Mouse (Mus musculus) stomach, postnatal 0 days (tissue): ENCODE data around the gene Sult1b1. TPM values are rescaled to one million over a fixed set of nuclear protein-coding genes. Genes with fewer than 3 reads are reported as not detected.
A peak's percentile ranks its signal among the peaks of the same experiment; 100 is the strongest.

Experiments used
- ATAC-seq: fragments of 200-750 bp; cut with Nextera tagmentation; 2 replicates; pipeline ENCODE4 v1.8.0; 2017; ENCODE audit not compliant: low FRiP score, low TSS enrichment
- DNase-seq: peaks from one replicate; pipeline ENCODE4 v3.0.0-alpha.2; 2016; ENCODE audit warnings: low spot score
- H3K27ac ChIP-seq: fragments of 300-500 bp; sonication (generic); replicated peaks from 2 replicates; pipeline ENCODE4 v1.5.1; 2014; ENCODE audit warnings: mild to moderate bottlenecking, control low read depth
- H3K27me3 ChIP-seq: fragments of 300-500 bp; sonication (generic); 2 replicates; pipeline ENCODE4 v1.6.1; 2014; ENCODE audit warnings: low read length; ENCODE audit not compliant: control insufficient read depth, insufficient read depth
- H3K36me3 ChIP-seq: fragments of 300-500 bp; sonication (generic); 2 replicates; pipeline ENCODE4 v1.6.1; 2014; ENCODE audit warnings: low read length, mixed read lengths; ENCODE audit not compliant: control insufficient read depth, insufficient read depth
- H3K4me1 ChIP-seq: fragments of 300-500 bp; sonication (generic); replicated peaks from 2 replicates; pipeline ENCODE4 v1.6.1; 2014; ENCODE audit warnings: antibody characterized with exemption; ENCODE audit not compliant: control insufficient read depth, insufficient read depth
- H3K4me2 ChIP-seq: fragments of 300-500 bp; sonication (generic); replicated peaks from 2 replicates; pipeline ENCODE4 v1.6.1; 2014; ENCODE audit warnings: low read depth, mild to moderate bottlenecking, control low read depth, moderate library complexity
- H3K4me3 ChIP-seq: fragments of 300-500 bp; sonication (generic); 2 replicates; pipeline ENCODE4 v1.5.1; 2014; ENCODE audit warnings: low read depth, low read length, control low read depth
- H3K9ac ChIP-seq: fragments of 300-500 bp; sonication (generic); 2 replicates; pipeline ENCODE4 v1.6.1; 2014; ENCODE audit warnings: mild to moderate bottlenecking, low read length, control low read depth, mixed read lengths
- H3K9me3 ChIP-seq: fragments of 300-500 bp; sonication (generic); 2 replicates; pipeline ENCODE4 v1.6.1; 2016; ENCODE audit warnings: low read length; ENCODE audit not compliant: control insufficient read depth
- CTCF ChIP-seq: IDR thresholded peaks from 2 replicates; pipeline ENCODE4 v1.5.1; 2016; ENCODE audit warnings: antibody characterized with exemption, low read depth, mild to moderate bottlenecking, moderate library complexity
- EP300 ChIP-seq: optimal IDR thresholded peaks from 2 replicates; pipeline ENCODE3; 2016; ENCODE audit warnings: antibody characterized with exemption
- WGBS: fragments of 180-500 bp; shearing (Covaris S2); extraction: QIAGEN DNeasy Blood & Tissue Kit; methylation state at CpG from one replicate; pipeline ENCODE4 v1.1.7; 2014; 5-methylcytosine and 5-hydroxymethylcytosine counted together
- polyA plus RNA-seq: library from polyadenylated mRNA; unstranded; fragments of >200 nt; fragmentation: Nextera tagmentation; extraction: Ambion mirVana; gene quantifications from 2 replicates; pipeline ENCODE4 v1.2.1, GENCODE M21; 2015

The Sult1b1 gene
- polyA plus RNA-seq, 1 experiment from 2014 or later = 79.9 TPM

DNA sequence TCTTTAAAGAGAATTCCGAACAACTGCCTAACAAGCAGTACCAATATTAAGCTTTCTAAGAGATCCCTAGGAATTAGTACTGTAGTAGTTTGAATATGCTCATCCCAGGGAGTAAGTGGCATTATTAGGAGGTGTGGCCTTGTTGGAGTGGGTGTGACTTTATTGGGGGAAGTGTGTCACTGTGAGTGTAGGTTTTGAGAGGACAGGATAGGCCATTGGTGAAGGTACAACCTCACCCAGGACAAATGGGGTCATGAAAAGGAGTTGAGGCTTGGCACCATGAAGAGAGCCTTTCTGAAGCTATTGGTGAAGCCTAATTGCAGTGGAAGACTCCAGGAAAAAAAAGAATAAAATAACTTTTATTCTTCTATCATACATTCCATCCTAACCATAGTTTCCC is 29.3 kb upstream of the Sult1b1 start:
- Histone ChIP-seq H3K9me3 (no peaks in the 10 kb centered on the region), H3K27me3 (no peaks in the 10 kb centered on the region), H3K4me2 (no peak overlapping the region), H3K36me3 (no peaks in the 10 kb centered on the region), H3K9ac (no peak overlapping the region), H3K4me3 (no peak overlapping the region), H3K4me1 (no peaks in the 10 kb centered on the region), H3K27ac (no peak overlapping the region)
- DNase-seq (no peak), ATAC-seq (no peak)
- 75% methylated on average over 1 of the region's 1 CpGs for WGBS
- no peak for TF ChIP-seq CTCF
- TF ChIP-seq EP300 = no peak

- no peaks in the 10 kb centered on the region for H3K9me3 ChIP-seq
- H3K9ac ChIP-seq = no peak overlapping the region
- TF ChIP-seq EP300 (no peak), CTCF (no peak)
- H3K4me3 ChIP-seq = no peak overlapping the region
- H3K36me3 ChIP-seq = no peaks in the 10 kb centered on the region
- no peaks in the 10 kb centered on the region for H3K4me1 ChIP-seq
- DNase-seq (no peak), ATAC-seq (peak; percentile 71; the same call in 1 of the 2 replicates)
- no peak overlapping the region for H3K27ac ChIP-seq
- H3K4me2 ChIP-seq = no peak overlapping the region
- no peaks in the 10 kb centered on the region for H3K27me3 ChIP-seq
These were observed 25.0 kb upstream of the Sult1b1 start for GRCm38 (mm10) chr5:87562966-87563365.

DNA sequence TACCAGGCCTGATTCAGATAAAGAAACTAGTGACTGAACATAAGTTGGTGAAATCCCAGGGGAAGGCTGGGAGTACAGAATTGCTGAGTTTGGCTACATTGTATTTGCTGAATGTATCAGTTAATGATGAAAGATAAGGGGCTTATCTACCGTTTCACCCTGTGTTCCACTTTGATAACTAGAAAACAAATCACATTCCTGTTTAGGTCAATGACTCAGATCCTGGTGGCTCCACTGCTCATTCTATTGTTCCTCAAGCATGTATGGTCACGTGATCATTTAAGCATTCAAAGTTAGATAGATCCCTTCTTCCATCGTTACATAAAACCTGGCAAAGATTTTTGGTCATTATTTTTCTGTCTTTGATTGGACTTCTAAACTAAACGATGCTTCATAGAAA is 24.5 kb upstream of the Sult1b1 start:
- Histone ChIP-seq H3K27me3 (no peaks in the 10 kb centered on the region), H3K27ac (no peak overlapping the region), H3K9me3 (no peaks in the 10 kb centered on the region), H3K4me1 (no peaks in the 10 kb centered on the region), H3K9ac (no peak overlapping the region), H3K4me3 (no peak overlapping the region), H3K4me2 (no peak overlapping the region), H3K36me3 (no peaks in the 10 kb centered on the region)
- TF ChIP-seq CTCF (no peak), EP300 (no peak)
- ATAC-seq (peak; percentile 54; the same call in 1 of the 2 replicates), DNase-seq (no peak)
- 55% methylated on average over 4 of the region's 4 CpGs for WGBS

- Histone ChIP-seq H3K36me3 (no peaks in the 10 kb centered on the region), H3K27me3 (no peaks in the 10 kb centered on the region), H3K4me3 (no peak overlapping the region), H3K9ac (no peak overlapping the region), H3K27ac (no peak overlapping the region), H3K4me1 (no peaks in the 10 kb centered on the region), H3K9me3 (no peaks in the 10 kb centered on the region), H3K4me2 (no peak overlapping the region)
- DNase-seq (peak; percentile 22), ATAC-seq (no peak)
- WGBS = 73% methylated on average over 5 of the region's 5 CpGs
- TF ChIP-seq EP300 (no peak), CTCF (peak; percentile 57)
These were observed 22.1 kb upstream of the Sult1b1 start for GRCm38 (mm10) chr5:87560145-87560544.

- Histone ChIP-seq H3K9me3 (no peaks in the 10 kb centered on the region), H3K9ac (no peak overlapping the region), H3K4me2 (no peak overlapping the region), H3K36me3 (no peaks in the 10 kb centered on the region), H3K27me3 (no peaks in the 10 kb centered on the region), H3K4me3 (no peak overlapping the region), H3K4me1 (no peaks in the 10 kb centered on the region), H3K27ac (no peak overlapping the region)
- TF ChIP-seq EP300 = no peak
- peak; percentile 54 for TF ChIP-seq CTCF
- ATAC-seq = no peak
- no peak for DNase-seq
- 45% methylated on average over 1 of the region's 1 CpGs for WGBS
These were observed 12.9 kb upstream of the Sult1b1 start for GRCm38 (mm10) chr5:87550935-87551334.

- Histone ChIP-seq H3K36me3 (no peaks in the 10 kb centered on the region), H3K9me3 (no peaks in the 10 kb centered on the region), H3K4me2 (no peak overlapping the region; the same call in 1 of the 2 replicates), H3K4me3 (no peak overlapping the region), H3K9ac (no peak overlapping the region), H3K4me1 (no peaks in the 10 kb centered on the region), H3K27me3 (no peaks in the 10 kb centered on the region), H3K27ac (peak overlapping the region; percentile 83)
- DNase-seq (peak; percentile 84), ATAC-seq (peak; percentile 98)
- 51% methylated on average over 4 of the region's 4 CpGs for WGBS
- TF ChIP-seq CTCF = no peak
- no peak for TF ChIP-seq EP300
These were observed 1.9 kb downstream of the Sult1b1 start for GRCm38 (mm10) chr5:87535994-87536644.
